Mouse (Mus musculus): ENCODE measurements around the gene Frmd8. TPM values are rescaled to one million over a fixed set of nuclear protein-coding genes. Genes with fewer than 3 reads are reported as not detected.

The Frmd8 gene
- polyA plus RNA-seq, 1 experiment from 2014 or later: 14.7 TPM

DNA sequence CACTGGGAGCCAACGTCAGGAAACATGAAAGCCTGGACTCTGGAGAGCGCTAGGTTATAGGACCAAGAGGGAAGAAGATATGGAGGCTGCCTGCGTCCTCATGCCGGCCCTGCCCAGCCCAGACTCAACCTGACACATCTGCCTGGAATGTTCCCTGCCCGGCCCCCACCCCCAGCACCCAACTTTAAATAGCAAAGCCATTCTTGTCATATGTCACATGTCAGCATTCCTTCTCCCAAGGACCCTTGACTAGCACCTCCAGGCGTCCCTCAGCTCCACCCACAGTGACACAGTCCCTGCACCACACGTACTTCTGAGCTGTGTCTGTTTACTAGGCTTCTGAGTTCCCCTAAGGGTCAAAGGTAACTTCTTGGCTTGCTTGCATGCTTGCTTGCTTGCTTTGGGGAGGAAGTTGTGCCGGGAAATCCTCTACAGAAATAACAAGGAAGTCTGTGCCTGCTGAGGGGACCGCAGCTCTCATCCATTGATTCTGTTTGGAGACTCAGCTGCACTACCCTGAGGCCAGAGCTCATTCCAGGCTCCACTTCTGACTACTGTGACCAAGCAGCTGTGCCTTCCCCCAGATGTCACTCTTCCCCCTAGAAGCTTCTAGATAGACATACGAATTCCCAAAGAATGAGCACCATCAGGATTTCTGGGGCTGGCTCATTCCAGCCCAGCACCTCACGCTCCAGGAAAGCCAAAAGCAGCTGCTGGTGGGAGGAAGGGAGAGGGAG is 64.8 kb downstream of the Frmd8 start:
- Histone ChIP-seq H3K4me1 (ENCODE audit: control insufficient read depth, insufficient read depth, low read length) (peaks cover 42% of the 10 kb centered on the region), H3K27ac (ENCODE audit: low read length) (peak overlapping the region; percentile 95), H3K4me3 (ENCODE audit: low read depth, low read length) (no peak overlapping the region), H3K9ac (ENCODE audit: low read depth, low read length) (peak overlapping the region; percentile 22; the same call in 1 of the 2 replicates), H3K4me2 (ENCODE audit: low read length) (no peak overlapping the region), H3K9me3 (replicated peaks; ENCODE audit: control insufficient read depth, low read length, poor library complexity, severe bottlenecking) (no peaks in the 10 kb centered on the region), H3K27me3 (ENCODE audit: control insufficient read depth, insufficient read depth, low read depth, low read length) (no peaks in the 10 kb centered on the region), H3K36me3 (ENCODE audit: control insufficient read depth, insufficient read depth, low read length) (no peaks in the 10 kb centered on the region)
- ATAC-seq: no peak
- 59% methylated on average over 11 of the region's 11 CpGs for WGBS

DNA sequence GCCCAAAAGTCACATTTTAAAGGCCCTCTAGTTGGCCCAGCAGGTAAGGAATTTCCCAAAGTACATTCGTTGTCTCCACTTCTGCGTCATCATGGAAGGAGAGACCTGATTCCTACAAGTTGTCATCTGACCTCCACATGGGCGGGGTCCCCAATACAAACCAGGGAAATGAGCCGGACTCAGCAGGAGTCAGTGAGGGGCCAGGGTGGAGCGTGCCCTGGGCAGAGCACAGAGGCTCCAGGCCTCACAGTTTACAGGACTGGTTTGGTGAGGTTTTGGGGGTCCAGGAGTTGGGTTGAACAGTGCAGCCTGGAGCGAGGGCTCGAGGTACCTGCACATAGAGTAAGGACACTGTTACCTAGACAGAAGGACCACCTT is 65.4 kb downstream of the Frmd8 start:
- Histone ChIP-seq H3K9me3 (replicated peaks; ENCODE audit: control insufficient read depth, low read length, poor library complexity, severe bottlenecking) (no peaks in the 10 kb centered on the region), H3K4me3 (ENCODE audit: low read depth, low read length) (no peak overlapping the region), H3K9ac (ENCODE audit: low read depth, low read length) (no peak overlapping the region; the same call in 1 of the 2 replicates), H3K27ac (ENCODE audit: low read length) (peak overlapping the region; percentile 95), H3K36me3 (ENCODE audit: control insufficient read depth, insufficient read depth, low read length) (no peaks in the 10 kb centered on the region), H3K27me3 (ENCODE audit: control insufficient read depth, insufficient read depth, low read depth, low read length) (no peaks in the 10 kb centered on the region), H3K4me2 (ENCODE audit: low read length) (no peak overlapping the region), H3K4me1 (ENCODE audit: control insufficient read depth, insufficient read depth, low read length) (peaks cover 45% of the 10 kb centered on the region)
- no peak for ATAC-seq
- 58% methylated on average over 7 of the region's 7 CpGs for WGBS

GRCm38 (mm10) chr19:5808955-5809711 is 65.9 kb downstream of the Frmd8 start:
- H3K4me2 ChIP-seq (ENCODE audit: low read length): no peak overlapping the region
- 0 out of 2 replicates have a peak overlapping the region, but pooled peaks have one; percentile 3 for H3K27ac ChIP-seq (ENCODE audit: low read length)
- no peak overlapping the region for H3K4me3 ChIP-seq (ENCODE audit: low read depth, low read length)
- H3K4me1 ChIP-seq (ENCODE audit: control insufficient read depth, insufficient read depth, low read length): peaks cover 50% of the 10 kb centered on the region
- H3K27me3 ChIP-seq (ENCODE audit: control insufficient read depth, insufficient read depth, low read depth, low read length): no peaks in the 10 kb centered on the region
- ATAC-seq: no peak
- H3K9me3 ChIP-seq (replicated peaks; ENCODE audit: control insufficient read depth, low read length, poor library complexity, severe bottlenecking): no peaks in the 10 kb centered on the region
- no peak overlapping the region; the same call in 1 of the 2 replicates for H3K9ac ChIP-seq (ENCODE audit: low read depth, low read length)
- no peaks in the 10 kb centered on the region for H3K36me3 ChIP-seq (ENCODE audit: control insufficient read depth, insufficient read depth, low read length)
- 67% methylated on average over 14 of the region's 14 CpGs for WGBS

DNA sequence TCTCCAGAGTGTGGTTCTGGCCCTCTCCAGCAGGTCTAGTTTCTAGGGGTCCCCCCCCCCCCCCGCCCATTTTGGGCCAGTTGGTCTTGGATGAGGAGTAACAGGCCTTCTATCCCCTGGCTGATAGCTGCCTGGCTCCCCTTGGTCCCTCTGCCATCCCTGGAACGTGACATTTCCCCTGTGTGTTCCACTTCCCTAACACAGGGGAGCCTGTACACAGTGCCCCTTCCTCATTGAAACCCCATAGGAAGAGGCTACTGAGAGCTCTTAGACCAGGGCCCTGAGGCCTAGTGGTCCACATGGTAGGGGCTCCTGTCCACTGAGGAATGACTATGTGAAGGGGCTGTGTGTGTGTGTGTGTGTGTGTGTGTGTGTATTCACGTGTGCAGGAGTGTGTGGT is 67.3 kb downstream of the Frmd8 start:
- no peaks in the 10 kb centered on the region for H3K9me3 ChIP-seq (replicated peaks; ENCODE audit: control insufficient read depth, low read length, poor library complexity, severe bottlenecking)
- no peak overlapping the region for H3K27ac ChIP-seq (ENCODE audit: low read length)
- no peak for ATAC-seq
- no peak overlapping the region for H3K4me3 ChIP-seq (ENCODE audit: low read depth, low read length)
- no peaks in the 10 kb centered on the region for H3K27me3 ChIP-seq (ENCODE audit: control insufficient read depth, insufficient read depth, low read depth, low read length)
- H3K4me2 ChIP-seq (ENCODE audit: low read length): no peak overlapping the region
- H3K9ac ChIP-seq (ENCODE audit: low read depth, low read length): no peak overlapping the region
- no peaks in the 10 kb centered on the region for H3K36me3 ChIP-seq (ENCODE audit: control insufficient read depth, insufficient read depth, low read length)
- WGBS: 60% methylated on average over 2 of the region's 3 CpGs
- H3K4me1 ChIP-seq (ENCODE audit: control insufficient read depth, insufficient read depth, low read length): peaks cover 53% of the 10 kb centered on the region

GRCm38 (mm10) chr19:5806809-5807205 is 68.3 kb downstream of the Frmd8 start:
- H3K9ac ChIP-seq (ENCODE audit: low read depth, low read length): peak overlapping the region; percentile 41; the same call in 1 of the 2 replicates
- no peak overlapping the region for H3K4me3 ChIP-seq (ENCODE audit: low read depth, low read length)
- no peaks in the 10 kb centered on the region for H3K9me3 ChIP-seq (replicated peaks; ENCODE audit: control insufficient read depth, low read length, poor library complexity, severe bottlenecking)
- no peak overlapping the region for H3K4me2 ChIP-seq (ENCODE audit: low read length)
- WGBS: 28% methylated on average over 6 of the region's 6 CpGs
- H3K27me3 ChIP-seq (ENCODE audit: control insufficient read depth, insufficient read depth, low read depth, low read length): no peaks in the 10 kb centered on the region
- H3K36me3 ChIP-seq (ENCODE audit: control insufficient read depth, insufficient read depth, low read length): no peaks in the 10 kb centered on the region
- peaks cover 44% of the 10 kb centered on the region for H3K4me1 ChIP-seq (ENCODE audit: control insufficient read depth, insufficient read depth, low read length)
- no peak for ATAC-seq
- H3K27ac ChIP-seq (ENCODE audit: low read length): peak overlapping the region; percentile 59; the same call in 1 of the 2 replicates

DNA sequence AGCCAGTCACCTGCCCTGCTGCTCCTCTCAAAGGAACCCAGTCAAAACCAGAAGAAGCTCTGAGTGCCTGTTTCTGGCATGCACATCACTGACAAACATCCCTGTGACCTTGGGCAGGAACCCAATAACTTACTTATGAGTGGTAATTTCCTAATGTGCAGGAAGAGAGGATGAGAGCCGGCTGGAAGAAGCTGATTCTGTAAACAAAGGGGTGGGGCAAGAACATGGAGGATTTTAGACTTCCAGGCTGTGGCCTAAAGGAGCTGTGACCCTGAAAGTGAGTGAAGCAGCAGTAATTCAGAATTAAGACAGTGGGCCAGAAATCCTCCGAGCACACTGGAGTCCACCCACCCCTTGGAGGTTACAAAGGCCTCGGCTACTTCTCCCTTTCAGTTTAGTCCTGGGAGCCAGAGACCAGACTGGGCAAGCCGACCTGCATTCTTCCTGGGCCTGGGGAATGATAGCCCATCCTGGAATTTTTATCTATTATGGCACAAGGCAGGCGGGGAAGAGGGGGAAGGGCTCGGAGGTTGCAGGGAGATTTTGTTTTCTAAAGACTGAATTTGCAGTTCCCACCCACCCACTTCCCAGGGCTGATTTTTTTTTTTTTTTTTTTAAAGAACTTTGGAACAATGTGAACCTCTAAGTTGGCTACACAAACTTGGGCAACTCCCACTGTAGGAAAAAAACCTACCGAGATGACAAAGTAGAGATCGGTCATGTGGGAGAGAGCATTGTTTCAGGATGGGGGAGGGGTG is 68.8 kb downstream of the Frmd8 start:
- no peak for ATAC-seq
- 3% methylated on average over 8 of the region's 8 CpGs for WGBS
- Histone ChIP-seq H3K9ac (ENCODE audit: low read depth, low read length) (peak overlapping the region; percentile 41), H3K36me3 (ENCODE audit: control insufficient read depth, insufficient read depth, low read length) (no peaks in the 10 kb centered on the region), H3K4me1 (ENCODE audit: control insufficient read depth, insufficient read depth, low read length) (peaks cover 38% of the 10 kb centered on the region), H3K4me3 (ENCODE audit: low read depth, low read length) (no peak overlapping the region), H3K4me2 (ENCODE audit: low read length) (no peak overlapping the region), H3K27me3 (ENCODE audit: control insufficient read depth, insufficient read depth, low read depth, low read length) (no peaks in the 10 kb centered on the region), H3K27ac (ENCODE audit: low read length) (peak overlapping the region; percentile 64), H3K9me3 (replicated peaks; ENCODE audit: control insufficient read depth, low read length, poor library complexity, severe bottlenecking) (no peaks in the 10 kb centered on the region)

DNA sequence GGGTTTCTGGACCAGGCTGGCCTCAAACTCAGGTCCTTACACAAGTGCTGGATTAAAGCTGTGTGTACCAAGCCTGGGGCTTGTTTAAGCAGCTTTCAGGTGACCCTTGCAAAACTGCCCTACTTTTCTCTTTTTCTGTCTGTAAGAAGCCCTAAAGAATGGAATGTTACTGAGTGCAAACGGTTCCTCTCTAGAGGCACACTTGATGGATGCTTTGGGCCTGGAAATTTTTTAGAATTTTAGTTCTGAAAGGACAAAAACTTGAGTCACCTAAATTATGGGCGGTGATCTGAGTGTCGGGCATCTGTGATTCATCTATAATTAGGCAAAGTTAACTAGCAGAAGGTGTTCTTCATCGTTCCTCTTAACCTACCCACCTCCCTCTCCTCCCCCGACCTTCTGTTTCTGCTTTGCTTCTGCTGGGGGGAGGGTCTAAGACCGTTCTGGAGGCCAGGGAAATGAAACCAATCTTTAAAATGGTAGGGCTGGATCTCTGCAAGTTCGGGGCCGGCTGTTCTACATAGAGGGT is 70.6 kb downstream of the Frmd8 start:
- peak overlapping the region; percentile 82 for H3K9ac ChIP-seq (ENCODE audit: low read depth, low read length)
- H3K36me3 ChIP-seq (ENCODE audit: control insufficient read depth, insufficient read depth, low read length): no peaks in the 10 kb centered on the region
- peak overlapping the region; percentile 90; the same call in 1 of the 2 replicates for H3K4me2 ChIP-seq (ENCODE audit: low read length)
- no peak overlapping the region for H3K4me3 ChIP-seq (ENCODE audit: low read depth, low read length)
- H3K9me3 ChIP-seq (replicated peaks; ENCODE audit: control insufficient read depth, low read length, poor library complexity, severe bottlenecking): no peaks in the 10 kb centered on the region
- peaks cover 23% of the 10 kb centered on the region for H3K4me1 ChIP-seq (ENCODE audit: control insufficient read depth, insufficient read depth, low read length)
- H3K27me3 ChIP-seq (ENCODE audit: control insufficient read depth, insufficient read depth, low read depth, low read length): no peaks in the 10 kb centered on the region
- peak overlapping the region; percentile 100 for H3K27ac ChIP-seq (ENCODE audit: low read length)
- no peak for ATAC-seq
- WGBS: 40% methylated on average over 8 of the region's 8 CpGs

DNA sequence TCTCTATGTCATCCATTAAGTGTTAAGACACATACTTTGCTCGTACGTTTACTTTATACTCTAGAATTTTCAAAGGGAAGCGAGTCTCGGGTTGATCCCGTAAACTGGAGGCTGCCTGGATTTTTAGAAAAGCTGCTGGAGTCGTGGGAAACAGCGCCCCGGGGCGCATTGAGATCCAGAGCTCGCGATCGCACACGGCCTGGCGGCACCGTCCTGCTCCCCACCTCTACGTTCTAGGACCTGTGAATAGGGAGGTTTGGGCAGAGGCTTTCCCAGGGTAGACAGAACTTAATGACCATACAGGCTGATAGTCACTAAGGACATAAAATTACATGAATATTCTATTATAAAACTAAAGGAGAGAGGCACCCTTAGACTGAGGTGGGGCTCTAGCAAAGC is 71.2 kb downstream of the Frmd8 start:
- no peaks in the 10 kb centered on the region for H3K36me3 ChIP-seq (ENCODE audit: control insufficient read depth, insufficient read depth, low read length)
- H3K27me3 ChIP-seq (ENCODE audit: control insufficient read depth, insufficient read depth, low read depth, low read length): no peaks in the 10 kb centered on the region
- peaks cover 23% of the 10 kb centered on the region for H3K4me1 ChIP-seq (ENCODE audit: control insufficient read depth, insufficient read depth, low read length)
- peak; percentile 41 for ATAC-seq
- peak overlapping the region; percentile 100 for H3K27ac ChIP-seq (ENCODE audit: low read length)
- WGBS: 1% methylated on average over 16 of the region's 16 CpGs
- peak overlapping the region; percentile 90 for H3K4me2 ChIP-seq (ENCODE audit: low read length)
- H3K9me3 ChIP-seq (replicated peaks; ENCODE audit: control insufficient read depth, low read length, poor library complexity, severe bottlenecking): no peaks in the 10 kb centered on the region
- H3K4me3 ChIP-seq (ENCODE audit: low read depth, low read length): peak overlapping the region; percentile 52
- H3K9ac ChIP-seq (ENCODE audit: low read depth, low read length): peak overlapping the region; percentile 82

Measured in midbrain, embryonic 16.5 days (tissue).